Mouse (Mus musculus) bone marrow, adult 2 months (tissue): ENCODE measurements around the gene Aox3. TPM values are rescaled to one million over a fixed set of nuclear protein-coding genes. Genes with fewer than 3 reads are reported as not detected.

Source experiments
- H3K27ac ChIP-seq: fragments of 200-500 bp; 2 replicates; pipeline ENCODE4 v1.5.1; 2012; ENCODE audit warnings: low read depth, mild to moderate bottlenecking, control low read depth, inconsistent platforms, low read length; ENCODE audit not compliant: control insufficient read depth, poor library complexity, insufficient read depth
- H3K4me1 ChIP-seq: fragments of 200-500 bp; 2 replicates; pipeline ENCODE4 v1.6.1; 2011; ENCODE audit warnings: low read length; ENCODE audit not compliant: control insufficient read depth, insufficient read depth
- H3K4me3 ChIP-seq: fragments of 200-500 bp; replicated peaks from 2 replicates; pipeline ENCODE3; 2011; ENCODE audit warnings: mild to moderate bottlenecking, low read depth, low read length, control low read depth; ENCODE audit not compliant: control insufficient read depth
- CTCF ChIP-seq: fragments of 200-500 bp; IDR thresholded peaks from 2 replicates; pipeline ENCODE4 v1.5.1; 2011; ENCODE audit warnings: low read length, control low read depth; ENCODE audit not compliant: control insufficient read depth, insufficient read depth
- POLR2A ChIP-seq: fragments of 200-500 bp; IDR thresholded peaks from 2 replicates; pipeline ENCODE4 v1.6.1; 2011; ENCODE audit warnings: low read depth, mild to moderate bottlenecking, control low read depth, low read length, borderline replicate concordance; ENCODE audit not compliant: control insufficient read depth
- WGBS: fragments of 180-500 bp; shearing (Covaris S2); methylation state at CpG from one replicate; pipeline ENCODE4 v1.1.7; 2018; 5-methylcytosine and 5-hydroxymethylcytosine counted together
- polyA plus RNA-seq: library from polyadenylated mRNA; stranded (reverse); fragments of >200 nt; gene quantifications from 2 replicates; pipeline ENCODE4 v1.2.4, GENCODE M21; 2011; ENCODE audit warnings: low replicate concordance; ENCODE audit not compliant: missing spikeins, insufficient read depth, insufficient read length

The Aox3 gene
- polyA plus RNA-seq, 1 experiment: 1.5 TPM

GRCm38 (mm10) chr1:58215956-58216532 lies 103.1 kb downstream of the Aox3 start:
- 91% methylated on average over 7 of the region's 7 CpGs for WGBS
- Histone ChIP-seq H3K4me3 (no peak overlapping the region), H3K27ac (no peak overlapping the region), H3K4me1 (no peaks in the 10 kb centered on the region; the same call in 1 of the 2 replicates)
- TF ChIP-seq CTCF (no peak), POLR2A (no peak)

DNA sequence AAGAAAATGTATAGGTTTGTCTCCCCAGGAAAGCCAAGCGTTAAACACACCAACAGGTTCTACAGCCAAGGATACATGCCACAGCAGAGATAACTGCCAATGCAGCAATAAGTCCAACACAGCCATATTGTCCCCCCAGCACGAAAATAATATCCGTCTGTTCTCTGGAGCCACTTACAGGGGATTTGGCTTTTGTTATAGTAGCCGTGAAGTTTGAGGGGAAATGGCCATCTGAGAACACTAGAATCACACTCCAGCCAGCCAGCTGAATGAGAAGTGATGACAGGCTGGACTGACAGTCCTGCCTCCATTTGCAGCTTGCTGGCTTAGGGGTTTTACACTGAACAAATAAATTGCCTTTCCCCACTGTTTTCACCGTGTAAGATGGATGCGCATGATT lies 108.1 kb downstream of the Aox3 start:
- WGBS: 85% methylated on average over 6 of the region's 6 CpGs
- TF ChIP-seq POLR2A: no peak
- TF ChIP-seq CTCF: no peak
- Histone ChIP-seq H3K27ac (no peak overlapping the region), H3K4me3 (no peak overlapping the region), H3K4me1 (no peaks in the 10 kb centered on the region)

DNA sequence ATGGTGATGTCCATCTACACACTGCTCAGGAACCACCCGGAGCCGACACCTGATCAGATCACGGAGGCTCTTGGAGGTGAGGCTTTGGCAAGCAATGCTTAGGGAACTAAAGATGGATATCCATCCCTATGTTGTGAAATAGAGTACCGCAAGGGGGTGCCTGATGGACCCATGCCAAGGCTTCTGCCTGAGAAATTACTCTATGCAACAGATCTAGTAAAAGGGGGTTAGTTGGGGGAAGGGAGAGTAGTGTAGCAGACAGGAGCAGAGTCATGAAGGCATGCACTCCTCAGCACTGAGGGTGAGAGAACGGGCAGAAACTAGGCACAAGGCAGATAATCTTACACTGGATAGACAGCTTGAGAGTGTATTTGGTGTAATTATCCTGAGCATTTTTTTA lies 108.9 kb downstream of the Aox3 start:
- no peaks in the 10 kb centered on the region for H3K4me1 ChIP-seq
- H3K27ac ChIP-seq: no peak overlapping the region
- 79% methylated on average over 5 of the region's 5 CpGs for WGBS
- TF ChIP-seq POLR2A (no peak), CTCF (no peak)
- H3K4me3 ChIP-seq: no peak overlapping the region

- no peak overlapping the region for H3K4me3 ChIP-seq
- H3K4me1 ChIP-seq: no peaks in the 10 kb centered on the region; the same call in 1 of the 2 replicates
- no peak overlapping the region for H3K27ac ChIP-seq
- WGBS: 72% methylated on average over 6 of the region's 6 CpGs
- TF ChIP-seq CTCF (no peak), POLR2A (no peak)
Measured at GRCm38 (mm10) chr1:58228086-58228485, 115.2 kb downstream of the Aox3 start.

- TF ChIP-seq CTCF (no peak), POLR2A (no peak)
- H3K4me3 ChIP-seq: no peak overlapping the region
- no peak overlapping the region for H3K27ac ChIP-seq
- H3K4me1 ChIP-seq: no peaks in the 10 kb centered on the region; the same call in 1 of the 2 replicates
Measured at GRCm38 (mm10) chr1:58228916-58229315, 116.0 kb downstream of the Aox3 start.

DNA sequence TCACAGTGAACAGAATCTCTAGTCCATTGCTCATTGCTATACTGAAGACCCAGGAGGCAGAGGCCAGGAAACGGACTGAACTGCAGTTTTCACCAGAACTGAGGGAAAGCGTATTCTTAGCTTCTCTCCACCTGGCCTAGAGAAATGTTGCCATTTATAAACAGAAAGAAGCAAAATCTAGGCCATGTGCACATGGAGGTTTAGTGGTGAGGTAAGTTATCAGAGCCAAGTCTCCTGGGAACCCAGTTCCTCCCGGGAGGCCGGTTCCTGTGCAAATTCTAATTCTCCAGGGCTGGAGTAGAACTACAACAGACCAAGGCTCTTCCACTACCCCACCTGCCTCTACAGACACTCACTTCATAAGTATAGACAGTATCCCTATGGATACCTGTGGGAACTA lies 116.8 kb downstream of the Aox3 start:
- TF ChIP-seq CTCF (no peak), POLR2A (no peak)
- Histone ChIP-seq H3K27ac (no peak overlapping the region), H3K4me3 (no peak overlapping the region), H3K4me1 (no peaks in the 10 kb centered on the region; the same call in 1 of the 2 replicates)
- 71% methylated on average over 4 of the region's 4 CpGs for WGBS

- no peaks in the 10 kb centered on the region; the same call in 1 of the 2 replicates for H3K4me1 ChIP-seq
- no peak for TF ChIP-seq POLR2A
- no peak for TF ChIP-seq CTCF
- H3K27ac ChIP-seq: no peak overlapping the region
- H3K4me3 ChIP-seq: no peak overlapping the region
- whole genome bisulfite sequencing: 76% methylated on average over 5 of the region's 5 CpGs
Measured at GRCm38 (mm10) chr1:58230542-58230941, 117.6 kb downstream of the Aox3 start.

- TF ChIP-seq CTCF: no peak
- no peak for TF ChIP-seq POLR2A
- 58% methylated on average over 5 of the region's 5 CpGs for WGBS
- no peak overlapping the region for H3K27ac ChIP-seq
- H3K4me1 ChIP-seq: no peaks in the 10 kb centered on the region
- H3K4me3 ChIP-seq: no peak overlapping the region
Measured at GRCm38 (mm10) chr1:58235405-58235804, 122.5 kb downstream of the Aox3 start.

DNA sequence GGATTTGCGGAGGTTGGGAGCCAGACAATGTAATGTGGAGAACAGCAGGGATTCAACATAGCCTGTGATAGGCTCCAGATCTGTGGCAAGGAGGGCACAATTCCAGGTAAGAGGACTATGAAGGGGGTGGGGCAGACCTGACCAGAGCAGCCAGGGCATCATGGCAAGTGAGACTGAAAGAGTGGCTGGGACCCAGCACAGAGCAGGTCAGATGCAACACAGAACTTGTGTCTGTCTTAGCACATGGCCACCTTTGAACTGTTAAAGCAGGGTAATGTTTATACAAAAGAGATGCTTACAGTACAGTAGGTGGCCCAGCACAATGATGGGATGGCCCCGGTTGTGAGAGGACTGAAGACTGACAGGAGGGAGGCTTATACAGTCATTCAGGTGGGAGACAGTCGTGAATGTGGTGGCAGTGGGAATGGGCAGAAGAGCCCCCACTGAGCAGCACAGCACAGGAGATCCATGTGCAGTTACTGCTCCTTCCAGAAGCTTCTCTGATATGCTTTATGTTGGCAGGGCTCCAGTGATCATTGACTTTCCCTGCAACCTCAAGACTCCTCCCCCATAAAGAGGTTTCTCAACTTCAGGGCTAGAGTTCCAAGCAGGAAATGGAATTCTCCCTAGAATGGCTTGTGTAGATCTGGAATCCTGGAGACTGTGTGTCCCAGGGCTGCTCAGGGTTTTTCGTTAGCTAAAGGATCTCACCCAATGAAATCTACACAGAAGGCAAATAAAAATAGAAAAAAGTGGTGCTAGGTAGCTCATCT lies 124.8 kb downstream of the Aox3 start:
- WGBS: 78% methylated on average over 4 of the region's 4 CpGs
- TF ChIP-seq POLR2A: no peak
- no peak overlapping the region for H3K27ac ChIP-seq
- no peak overlapping the region for H3K4me3 ChIP-seq
- no peaks in the 10 kb centered on the region for H3K4me1 ChIP-seq
